Mouse (Mus musculus) frontal cortex, postnatal 36 days (tissue): ENCODE data around the gene Adcy3.

Source experiments
- DNase-seq, 2 experiments: peaks; one replicate each; pipeline ENCODE4 v3.0.0; 2022; ENCODE audit warnings: low spot score in 2 of 2

Adcy3 gene

GRCm38 (mm10) chr12:4243805-4244204 lies 110.9 kb downstream of the Adcy3 start:
- DNase-seq, result no peak

GRCm38 (mm10) chr12:4245742-4246141 lies 112.8 kb downstream of the Adcy3 start:
- DNase-seq, result no peak

DNA sequence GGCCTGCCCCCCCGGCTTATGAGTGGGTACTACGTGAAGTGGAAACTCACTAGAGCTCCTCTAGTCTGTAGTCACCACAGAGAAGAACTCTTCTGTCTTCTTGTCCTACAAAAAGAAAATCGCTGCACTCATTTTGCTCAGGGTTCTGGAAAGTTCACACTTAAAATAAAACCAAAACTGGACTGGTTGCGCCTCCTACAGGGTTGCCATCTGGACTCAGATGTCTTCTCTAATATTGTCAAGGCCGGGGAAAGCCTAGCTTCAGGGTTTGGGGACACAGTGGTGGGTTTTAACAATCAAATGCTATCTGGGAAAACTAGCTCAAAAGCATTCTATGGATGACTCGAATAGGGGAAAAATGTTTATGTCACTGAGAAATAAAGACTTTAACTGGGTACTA lies 116.9 kb downstream of the Adcy3 start:
- DNase-seq, result no peak

DNA sequence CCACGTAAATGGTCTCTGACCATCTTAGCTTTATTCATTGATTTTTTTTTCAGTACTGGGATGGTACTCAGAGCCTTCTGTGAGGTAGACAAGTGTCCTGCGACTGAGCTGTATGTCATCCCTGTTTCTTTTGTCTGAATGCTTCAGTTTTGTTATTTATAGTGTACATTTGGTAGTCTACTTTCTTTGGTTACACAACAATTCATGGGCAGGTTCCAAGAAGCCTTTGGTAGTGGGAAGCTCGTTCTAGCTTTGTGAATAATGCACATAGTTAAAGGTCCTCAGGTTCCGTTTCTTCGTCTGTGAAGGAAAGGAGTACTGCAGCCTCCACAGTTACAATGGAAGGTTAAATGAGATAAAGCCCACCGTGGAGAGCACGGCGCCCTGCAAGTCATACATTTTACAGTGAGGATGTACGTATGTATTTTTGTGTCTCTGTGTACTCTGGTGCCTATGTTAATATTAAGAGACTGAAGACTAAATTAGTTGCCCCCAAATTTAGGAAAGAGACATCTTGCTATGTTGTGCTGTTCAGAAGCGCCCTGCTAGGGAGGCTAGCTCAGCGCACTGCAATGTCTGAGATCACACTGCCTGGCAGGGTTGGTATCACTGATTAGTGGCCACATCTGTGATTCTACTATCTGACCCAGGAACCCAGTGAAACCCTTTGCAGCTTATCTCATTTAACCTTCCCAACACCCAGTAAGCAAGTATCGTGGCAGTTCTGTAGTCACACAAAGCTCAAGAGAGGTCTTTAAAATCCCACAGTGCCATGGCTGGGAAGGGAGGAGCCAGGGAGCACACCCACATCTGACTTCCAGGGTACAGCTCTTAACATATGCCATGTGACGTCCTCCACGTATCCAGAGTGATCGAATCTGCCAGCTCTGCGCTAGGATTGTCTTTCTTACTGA lies 120.1 kb downstream of the Adcy3 start:
- peak in 1 of 2 experiments; percentile 30 for DNase-seq
